Mouse (Mus musculus): ENCODE results near the gene Zzz3. TPM values are rescaled to one million over a fixed set of nuclear protein-coding genes. Genes with fewer than 3 reads are reported as not detected.

The Zzz3 gene
- polyA plus RNA-seq, 1 experiment from 2014 or later, result 50.3 TPM

GRCm38 (mm10) chr3:152412362-152412761, 17.1 kb downstream of the Zzz3 start:
- H3K4me1 ChIP-seq (ENCODE audit: insufficient read depth, low read length), result peaks cover 12% of the 10 kb centered on the region
- ATAC-seq (ENCODE audit: low FRiP score, low TSS enrichment), result no peak
- no peak overlapping the region for H3K4me2 ChIP-seq (replicated peaks; ENCODE audit: low read depth, low read length)
- no peak overlapping the region for H3K9ac ChIP-seq (replicated peaks; ENCODE audit: low read length)
- 0 out of 2 replicates have a peak, but pooled peaks cover 2% of the 10 kb centered on the region for H3K36me3 ChIP-seq (ENCODE audit: insufficient read depth, low read length)
- H3K27me3 ChIP-seq (ENCODE audit: insufficient read depth, low read length), result no peaks in the 10 kb centered on the region
- no peak overlapping the region for H3K4me3 ChIP-seq (ENCODE audit: low read length)
- WGBS, result 83% methylated on average over 4 of the region's 4 CpGs
- no peak overlapping the region for H3K27ac ChIP-seq (ENCODE audit: low read length)
- H3K9me3 ChIP-seq (ENCODE audit: low read length), result no peaks in the 10 kb centered on the region

DNA sequence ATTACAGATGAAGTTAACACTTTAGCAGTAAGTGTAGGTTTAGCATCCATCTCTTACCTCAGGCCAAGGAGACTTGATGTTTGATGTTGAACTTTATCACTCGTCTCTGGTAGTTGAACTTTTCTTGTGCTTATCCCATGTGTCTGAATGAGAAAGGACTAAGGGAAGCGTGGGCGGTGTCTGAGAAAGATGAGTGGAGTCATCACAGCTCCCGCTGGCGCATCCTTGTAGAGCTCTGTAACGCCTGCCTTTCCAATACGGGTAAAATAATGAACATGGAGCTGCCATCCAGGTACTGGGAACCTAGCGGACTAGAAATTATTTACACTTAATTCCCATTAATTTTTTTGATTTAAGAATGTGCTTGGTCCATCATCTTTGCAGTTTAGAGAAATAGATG, 33.7 kb downstream of the Zzz3 start:
- H3K36me3 ChIP-seq (ENCODE audit: insufficient read depth, low read length), result peaks cover 21% of the 10 kb centered on the region
- H3K4me3 ChIP-seq (ENCODE audit: low read length), result no peak overlapping the region
- H3K27ac ChIP-seq (ENCODE audit: low read length), result no peak overlapping the region
- no peak overlapping the region for H3K4me2 ChIP-seq (replicated peaks; ENCODE audit: low read depth, low read length)
- 89% methylated on average over 8 of the region's 8 CpGs for WGBS
- H3K9ac ChIP-seq (replicated peaks; ENCODE audit: low read length), result no peak overlapping the region
- H3K9me3 ChIP-seq (ENCODE audit: low read length), result no peaks in the 10 kb centered on the region
- no peak for ATAC-seq (ENCODE audit: low FRiP score, low TSS enrichment)
- H3K27me3 ChIP-seq (ENCODE audit: insufficient read depth, low read length), result no peaks in the 10 kb centered on the region
- H3K4me1 ChIP-seq (ENCODE audit: insufficient read depth, low read length), result peaks cover 5% of the 10 kb centered on the region; the same call in 1 of the 2 replicates

- Histone ChIP-seq H3K4me1 (ENCODE audit: insufficient read depth, low read length) (peaks cover 5% of the 10 kb centered on the region; the same call in 1 of the 2 replicates), H3K27ac (ENCODE audit: low read length) (no peak overlapping the region), H3K9me3 (ENCODE audit: low read length) (no peaks in the 10 kb centered on the region), H3K4me3 (ENCODE audit: low read length) (no peak overlapping the region), H3K27me3 (ENCODE audit: insufficient read depth, low read length) (no peaks in the 10 kb centered on the region), H3K4me2 (replicated peaks; ENCODE audit: low read depth, low read length) (no peak overlapping the region), H3K36me3 (ENCODE audit: insufficient read depth, low read length) (peaks cover 17% of the 10 kb centered on the region), H3K9ac (replicated peaks; ENCODE audit: low read length) (no peak overlapping the region)
- no peak for ATAC-seq (ENCODE audit: low FRiP score, low TSS enrichment)
- WGBS, result 94% methylated on average over 7 of the region's 7 CpGs
Observed at GRCm38 (mm10) chr3:152432677-152433076, 37.4 kb downstream of the Zzz3 start.

GRCm38 (mm10) chr3:152435590-152435989, 40.3 kb downstream of the Zzz3 start:
- H3K27me3 ChIP-seq (ENCODE audit: insufficient read depth, low read length), result no peaks in the 10 kb centered on the region

DNA sequence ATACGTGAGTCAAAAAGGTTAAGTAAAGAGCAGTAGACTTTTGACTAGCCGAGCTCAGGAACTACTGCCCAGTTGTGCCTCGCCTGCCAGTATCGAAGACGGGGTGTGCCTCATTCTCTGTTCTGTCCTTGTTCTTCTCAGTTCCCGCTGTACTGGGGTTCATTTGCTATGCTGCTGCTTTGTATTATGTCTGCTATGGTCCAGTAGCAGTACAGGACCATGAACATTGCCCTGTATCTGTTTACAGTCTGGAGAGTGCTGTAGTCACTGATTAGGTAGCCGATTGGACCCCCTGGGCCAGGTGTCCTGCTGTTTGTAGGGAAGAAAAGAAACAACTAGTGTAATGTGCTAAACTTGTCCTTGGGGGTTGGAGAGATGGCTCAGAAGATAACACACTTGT, 42.8 kb downstream of the Zzz3 start:
- no peak overlapping the region for H3K4me2 ChIP-seq (replicated peaks; ENCODE audit: low read depth, low read length)
- H3K9me3 ChIP-seq (ENCODE audit: low read length), result no peaks in the 10 kb centered on the region
- H3K4me3 ChIP-seq (ENCODE audit: low read length), result no peak overlapping the region
- no peak overlapping the region for H3K27ac ChIP-seq (ENCODE audit: low read length)
- no peak overlapping the region for H3K9ac ChIP-seq (replicated peaks; ENCODE audit: low read length)
- ATAC-seq (ENCODE audit: low FRiP score, low TSS enrichment), result no peak
- H3K27me3 ChIP-seq (ENCODE audit: insufficient read depth, low read length), result no peaks in the 10 kb centered on the region
- WGBS, result 96% methylated on average over 7 of the region's 7 CpGs
- no peaks in the 10 kb centered on the region for H3K4me1 ChIP-seq (ENCODE audit: insufficient read depth, low read length)
- H3K36me3 ChIP-seq (ENCODE audit: insufficient read depth, low read length), result peaks cover 4% of the 10 kb centered on the region; the same call in 1 of the 2 replicates

More at GRCm38 (mm10) chr3:152435590-152435989, 40.3 kb downstream of the Zzz3 start:
- Histone ChIP-seq H3K4me2 (replicated peaks; ENCODE audit: low read depth, low read length) (no peak overlapping the region), H3K9me3 (ENCODE audit: low read length) (no peaks in the 10 kb centered on the region), H3K36me3 (ENCODE audit: insufficient read depth, low read length) (peaks cover 7% of the 10 kb centered on the region; the same call in 1 of the 2 replicates), H3K9ac (replicated peaks; ENCODE audit: low read length) (no peak overlapping the region), H3K4me1 (ENCODE audit: insufficient read depth, low read length) (no peaks in the 10 kb centered on the region), H3K27ac (ENCODE audit: low read length) (no peak overlapping the region), H3K4me3 (ENCODE audit: low read length) (no peak overlapping the region)
- no peak for ATAC-seq (ENCODE audit: low FRiP score, low TSS enrichment)

DNA sequence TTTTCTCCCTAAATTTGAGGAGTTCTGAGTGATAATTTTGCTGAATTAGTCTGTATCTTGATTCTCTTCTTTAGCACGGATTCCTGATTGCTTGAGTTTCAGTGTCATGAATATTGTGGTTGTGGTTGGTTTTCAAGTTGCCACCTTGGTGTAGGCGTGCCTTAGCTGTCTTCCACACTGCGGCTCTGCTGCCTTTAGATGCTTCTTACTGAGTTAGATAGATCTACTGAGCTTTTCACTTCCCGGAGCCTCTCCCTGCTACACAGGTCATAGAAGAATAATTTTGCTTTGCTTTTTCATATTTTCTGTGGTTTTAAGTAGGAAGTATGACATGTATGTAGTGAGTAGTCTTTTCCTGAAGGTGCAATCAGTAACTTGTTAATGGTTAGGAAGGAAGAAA, 47.5 kb downstream of the Zzz3 start:
- ATAC-seq (ENCODE audit: low FRiP score, low TSS enrichment), result no peak
- H3K9me3 ChIP-seq (ENCODE audit: low read length), result no peaks in the 10 kb centered on the region
- no peaks in the 10 kb centered on the region for H3K4me1 ChIP-seq (ENCODE audit: insufficient read depth, low read length)
- peaks cover 4% of the 10 kb centered on the region; the same call in 1 of the 2 replicates for H3K36me3 ChIP-seq (ENCODE audit: insufficient read depth, low read length)
- H3K9ac ChIP-seq (replicated peaks; ENCODE audit: low read length), result no peak overlapping the region
- no peak overlapping the region for H3K4me2 ChIP-seq (replicated peaks; ENCODE audit: low read depth, low read length)
- no peak overlapping the region for H3K27ac ChIP-seq (ENCODE audit: low read length)
- H3K4me3 ChIP-seq (ENCODE audit: low read length), result no peak overlapping the region
- WGBS, result 90% methylated on average over 4 of the region's 4 CpGs
- H3K27me3 ChIP-seq (ENCODE audit: insufficient read depth, low read length), result no peaks in the 10 kb centered on the region

- H3K27ac ChIP-seq (ENCODE audit: low read length), result no peak overlapping the region
- 63% methylated on average over 3 of the region's 3 CpGs for WGBS
- no peak overlapping the region for H3K4me3 ChIP-seq (ENCODE audit: low read length)
- no peak overlapping the region for H3K4me2 ChIP-seq (replicated peaks; ENCODE audit: low read depth, low read length)
- no peak for ATAC-seq (ENCODE audit: low FRiP score, low TSS enrichment)
- no peaks in the 10 kb centered on the region for H3K9me3 ChIP-seq (ENCODE audit: low read length)
- no peak overlapping the region for H3K9ac ChIP-seq (replicated peaks; ENCODE audit: low read length)
- no peaks in the 10 kb centered on the region for H3K27me3 ChIP-seq (ENCODE audit: insufficient read depth, low read length)
- H3K36me3 ChIP-seq (ENCODE audit: insufficient read depth, low read length), result peaks cover under 1% of the 10 kb centered on the region
- no peaks in the 10 kb centered on the region for H3K4me1 ChIP-seq (ENCODE audit: insufficient read depth, low read length)
Observed at GRCm38 (mm10) chr3:152444114-152444513, 48.8 kb downstream of the Zzz3 start.

- WGBS, result 80% methylated on average over 1 of the region's 1 CpGs
Observed at GRCm38 (mm10) chr3:152446966-152447365, 51.7 kb downstream of the Zzz3 start.

DNA sequence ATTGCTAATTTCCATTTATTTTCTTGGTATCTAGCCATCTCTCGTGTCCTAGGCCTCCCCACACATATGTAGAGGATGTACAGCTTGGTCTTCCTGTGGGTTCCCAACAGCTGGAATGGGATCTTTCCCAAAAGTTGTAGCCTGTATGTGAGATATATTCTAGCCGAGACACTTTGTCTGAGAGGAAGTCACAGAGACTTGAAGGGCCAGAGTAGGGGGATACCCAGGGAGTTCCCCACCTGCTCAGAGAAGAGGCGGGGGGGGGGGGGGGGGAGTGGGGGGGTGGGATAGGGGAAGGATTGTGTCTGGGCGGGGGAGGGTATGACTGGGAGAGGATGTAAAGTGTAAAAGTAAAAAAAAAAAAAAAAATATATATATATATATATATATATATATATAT, 57.9 kb downstream of the Zzz3 start:
- Histone ChIP-seq H3K9ac (replicated peaks; ENCODE audit: low read length) (no peak overlapping the region), H3K9me3 (ENCODE audit: low read length) (no peaks in the 10 kb centered on the region; the same call in 1 of the 2 replicates), H3K36me3 (ENCODE audit: insufficient read depth, low read length) (peaks cover 48% of the 10 kb centered on the region), H3K4me1 (ENCODE audit: insufficient read depth, low read length) (no peaks in the 10 kb centered on the region), H3K4me3 (ENCODE audit: low read length) (no peak overlapping the region), H3K27me3 (ENCODE audit: insufficient read depth, low read length) (no peaks in the 10 kb centered on the region), H3K27ac (ENCODE audit: low read length) (no peak overlapping the region), H3K4me2 (replicated peaks; ENCODE audit: low read depth, low read length) (no peak overlapping the region)
- WGBS, result 84% methylated on average over 2 of the region's 4 CpGs
- no peak for ATAC-seq (ENCODE audit: low FRiP score, low TSS enrichment)

More at GRCm38 (mm10) chr3:152446966-152447365, 51.7 kb downstream of the Zzz3 start:
- no peak overlapping the region for H3K9ac ChIP-seq (replicated peaks; ENCODE audit: low read length)
- no peak overlapping the region for H3K27ac ChIP-seq (ENCODE audit: low read length)
- H3K4me1 ChIP-seq (ENCODE audit: insufficient read depth, low read length), result no peaks in the 10 kb centered on the region
- H3K4me3 ChIP-seq (ENCODE audit: low read length), result no peak overlapping the region
- no peak overlapping the region for H3K4me2 ChIP-seq (replicated peaks; ENCODE audit: low read depth, low read length)
- H3K27me3 ChIP-seq (ENCODE audit: insufficient read depth, low read length), result no peaks in the 10 kb centered on the region
- peaks cover 5% of the 10 kb centered on the region for H3K36me3 ChIP-seq (ENCODE audit: insufficient read depth, low read length)
- H3K9me3 ChIP-seq (ENCODE audit: low read length), result no peaks in the 10 kb centered on the region
- no peak for ATAC-seq (ENCODE audit: low FRiP score, low TSS enrichment)

DNA sequence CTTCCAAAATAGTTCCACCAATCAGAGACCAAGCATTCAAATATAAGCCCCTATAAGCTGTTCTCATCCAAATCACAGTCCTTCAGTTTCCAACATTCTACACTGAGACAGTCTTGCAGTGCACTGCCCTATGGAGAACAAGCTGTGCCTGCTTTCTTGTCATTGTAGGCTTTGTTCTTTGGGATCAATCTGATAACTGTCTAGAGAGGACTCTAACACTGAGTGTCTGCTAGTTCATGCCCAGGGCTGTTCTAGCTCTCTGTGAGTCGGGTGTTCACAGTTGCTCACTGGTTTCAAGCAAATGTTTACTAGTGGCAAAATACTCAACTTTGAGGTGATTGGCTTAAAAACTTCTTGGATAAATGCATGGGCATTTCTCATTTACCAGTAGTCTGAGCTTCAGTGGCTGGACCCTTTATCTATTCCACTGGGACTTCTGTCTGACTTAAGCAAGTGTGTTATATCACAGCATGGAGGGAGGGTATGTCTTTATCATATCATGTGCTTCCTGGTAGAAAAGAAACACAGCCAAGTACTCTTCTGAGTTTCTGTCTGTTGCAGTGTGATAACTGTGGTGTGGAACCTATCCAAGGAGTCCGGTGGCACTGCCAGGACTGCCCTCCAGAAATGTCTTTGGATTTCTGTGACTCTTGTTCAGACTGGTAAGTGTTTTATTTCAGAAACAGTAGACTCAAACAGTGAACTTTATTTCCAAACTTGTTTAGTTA, 62.2 kb downstream of the Zzz3 start:
- Histone ChIP-seq H3K9me3 (ENCODE audit: low read length) (no peaks in the 10 kb centered on the region; the same call in 1 of the 2 replicates), H3K27me3 (ENCODE audit: insufficient read depth, low read length) (no peaks in the 10 kb centered on the region), H3K4me2 (replicated peaks; ENCODE audit: low read depth, low read length) (no peak overlapping the region), H3K36me3 (ENCODE audit: insufficient read depth, low read length) (peaks cover 56% of the 10 kb centered on the region), H3K27ac (ENCODE audit: low read length) (no peak overlapping the region), H3K4me1 (ENCODE audit: insufficient read depth, low read length) (peaks cover 7% of the 10 kb centered on the region), H3K4me3 (ENCODE audit: low read length) (no peak overlapping the region), H3K9ac (replicated peaks; ENCODE audit: low read length) (no peak overlapping the region)
- 93% methylated on average over 2 of the region's 2 CpGs for WGBS
- ATAC-seq (ENCODE audit: low FRiP score, low TSS enrichment), result no peak
